Mouse (Mus musculus) common myeloid progenitor, adult 5-6 weeks (primary cell): Measurements from ENCODE around the gene Npepps. TPM values are rescaled to one million over a fixed set of nuclear protein-coding genes. Genes with fewer than 3 reads are reported as not detected.
"Not testable (repeated sequence)": the region's sequence is repeated elsewhere in the genome, so short reads cannot be mapped to it uniquely, and the experiment has no call there.

Experiments used
- ATAC-seq: replicated peaks from 2 replicates; pipeline ENCODE4 v1.8.0; 2016; ENCODE audit warnings: low read depth, mild to moderate bottlenecking, moderate TSS enrichment, inconsistent platforms; ENCODE audit not compliant: poor library complexity, severe bottlenecking
- total RNA-seq: library from RNA; stranded (forward); fragments of 200-1000, 187-1606 nt; gene quantifications from 2 replicates; pipeline ENCODE4 v1.2.3, GENCODE M21; 2017

Gene Npepps
- 24.8 and 30.6 TPM in 2 replicates for total RNA-seq

DNA sequence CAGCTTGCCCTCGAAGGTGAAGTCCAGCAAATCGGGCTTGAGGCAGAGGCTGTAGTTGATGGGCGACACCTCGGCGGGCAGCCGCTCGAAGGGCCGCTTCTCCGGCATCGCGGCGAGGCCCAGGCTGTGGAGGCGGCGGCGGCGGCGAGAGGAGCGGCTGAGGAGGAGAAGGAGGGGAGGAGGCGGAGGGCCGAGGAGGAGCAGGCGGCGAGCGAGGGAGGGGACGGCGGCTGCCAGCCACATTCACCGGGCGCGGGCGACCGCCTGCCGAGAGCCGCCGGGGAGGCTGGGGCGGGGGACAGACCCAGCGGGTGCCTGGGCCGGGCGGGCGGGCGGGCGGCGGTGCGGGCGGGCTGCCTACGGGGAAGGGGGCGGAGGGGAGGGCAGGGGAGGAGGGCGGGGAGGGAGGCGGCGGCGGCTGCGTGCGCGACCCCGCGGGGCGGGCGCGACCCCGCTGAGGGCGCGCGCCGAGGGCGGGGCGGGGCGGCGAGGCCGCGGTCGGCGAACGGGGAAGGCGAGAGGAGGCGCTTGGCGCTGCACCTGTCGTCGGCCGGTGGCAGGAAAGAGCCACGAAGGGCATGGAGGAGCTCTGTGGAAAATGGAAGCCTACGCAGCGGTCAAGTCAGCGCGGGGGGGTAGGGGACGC lies at the start of gene Npepps:
Gene Npepps, minus strand, starts transcription at position 423 of the 646 bp plus-strand sequence.
- ATAC-seq, result peak; percentile 62

DNA sequence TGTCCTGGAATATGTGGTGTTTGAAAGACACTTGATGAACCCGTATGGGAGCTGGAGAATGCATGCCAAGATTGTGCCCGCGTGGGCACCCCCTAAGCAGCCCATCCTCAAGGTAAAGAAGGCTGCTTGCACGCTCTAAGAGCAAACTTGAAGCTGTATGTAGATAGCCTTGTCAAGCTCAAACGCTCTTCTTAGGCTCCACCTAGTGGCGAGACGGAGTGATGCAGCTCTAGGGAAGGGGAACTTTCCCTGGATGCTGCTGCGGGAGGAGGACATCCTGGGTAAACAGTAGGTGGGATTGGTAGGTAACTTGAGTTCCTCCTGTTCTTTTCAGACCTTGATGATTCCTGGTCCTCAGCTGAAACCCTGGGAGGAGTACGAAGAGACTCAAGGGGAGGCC lies 47.7 kb upstream of the Npepps start:
- ATAC-seq, result peak; percentile 82

DNA sequence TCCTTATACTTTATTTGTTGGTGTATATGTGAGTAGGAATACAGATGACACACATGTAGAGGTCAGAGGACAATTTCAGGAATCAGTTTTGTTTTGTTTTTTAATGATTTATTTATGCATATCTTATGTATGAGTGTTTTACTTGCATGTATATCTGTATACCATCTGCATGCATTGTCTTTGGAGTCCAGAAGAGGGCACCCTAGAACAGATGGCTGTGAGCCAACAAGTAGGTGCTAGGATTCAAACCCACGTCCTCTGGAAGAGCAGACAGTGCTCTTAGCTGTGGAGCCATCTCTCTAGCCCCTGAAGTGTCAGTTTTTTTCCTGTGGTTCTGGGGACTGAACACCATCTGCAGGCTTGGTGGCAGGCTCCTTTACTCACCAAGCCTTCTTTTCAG lies 44.8 kb upstream of the Npepps start:
- ATAC-seq, result no peak

DNA sequence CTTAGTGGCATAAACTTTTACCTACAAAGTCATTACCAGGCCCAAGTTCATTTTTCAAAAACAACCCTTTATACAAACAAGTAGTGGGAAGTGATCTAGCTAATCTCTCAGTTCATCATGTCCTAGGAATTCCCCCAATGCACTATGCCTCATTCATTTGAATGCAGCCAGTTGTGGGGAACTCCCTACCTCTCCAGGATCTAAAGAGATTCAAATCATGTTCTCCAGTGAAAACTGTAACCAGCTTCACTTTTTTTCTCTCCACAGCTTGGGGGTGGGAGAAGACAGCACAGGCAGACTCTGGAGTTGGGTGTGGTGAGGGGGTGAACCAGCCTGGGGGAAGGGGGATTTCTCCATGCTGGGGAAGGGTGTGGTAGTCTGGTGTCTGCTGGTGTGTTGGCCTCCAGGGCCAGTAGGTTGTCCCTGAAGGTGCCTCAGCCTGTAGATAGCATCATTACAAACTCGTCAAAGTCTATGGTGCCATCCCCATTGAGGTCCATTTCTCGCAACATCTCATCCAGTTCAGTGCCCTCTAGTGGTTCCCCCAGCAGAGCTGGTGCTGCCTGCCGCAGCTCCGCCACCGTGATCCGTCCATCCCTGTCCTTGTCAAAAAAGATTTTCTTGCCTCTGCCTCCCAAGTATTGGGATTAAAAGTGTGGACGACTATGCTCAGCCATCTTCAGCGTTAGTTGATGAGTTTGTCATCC lies 41.6 kb upstream of the Npepps start:
- peak; percentile 73 for ATAC-seq

DNA sequence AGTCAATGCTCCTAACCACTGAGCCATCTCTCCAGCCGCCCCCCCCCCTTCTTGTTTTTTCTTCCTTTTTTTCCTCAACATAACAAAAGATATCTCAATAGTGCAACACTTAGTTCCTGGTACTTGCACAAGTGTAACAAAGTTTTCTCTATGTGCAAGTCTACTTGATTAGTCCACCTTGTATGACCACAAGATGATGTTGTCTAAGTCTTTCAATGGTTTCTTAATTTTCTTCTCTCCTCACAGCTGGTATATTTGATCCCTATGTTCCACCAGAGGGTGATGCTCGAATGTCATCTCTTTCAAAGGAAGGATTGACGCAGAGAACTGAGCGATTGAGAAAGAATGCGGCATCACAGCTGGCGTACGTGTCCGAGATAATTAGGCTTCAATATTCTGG lies 40.8 kb upstream of the Npepps start:
- ATAC-seq, result no peak

DNA sequence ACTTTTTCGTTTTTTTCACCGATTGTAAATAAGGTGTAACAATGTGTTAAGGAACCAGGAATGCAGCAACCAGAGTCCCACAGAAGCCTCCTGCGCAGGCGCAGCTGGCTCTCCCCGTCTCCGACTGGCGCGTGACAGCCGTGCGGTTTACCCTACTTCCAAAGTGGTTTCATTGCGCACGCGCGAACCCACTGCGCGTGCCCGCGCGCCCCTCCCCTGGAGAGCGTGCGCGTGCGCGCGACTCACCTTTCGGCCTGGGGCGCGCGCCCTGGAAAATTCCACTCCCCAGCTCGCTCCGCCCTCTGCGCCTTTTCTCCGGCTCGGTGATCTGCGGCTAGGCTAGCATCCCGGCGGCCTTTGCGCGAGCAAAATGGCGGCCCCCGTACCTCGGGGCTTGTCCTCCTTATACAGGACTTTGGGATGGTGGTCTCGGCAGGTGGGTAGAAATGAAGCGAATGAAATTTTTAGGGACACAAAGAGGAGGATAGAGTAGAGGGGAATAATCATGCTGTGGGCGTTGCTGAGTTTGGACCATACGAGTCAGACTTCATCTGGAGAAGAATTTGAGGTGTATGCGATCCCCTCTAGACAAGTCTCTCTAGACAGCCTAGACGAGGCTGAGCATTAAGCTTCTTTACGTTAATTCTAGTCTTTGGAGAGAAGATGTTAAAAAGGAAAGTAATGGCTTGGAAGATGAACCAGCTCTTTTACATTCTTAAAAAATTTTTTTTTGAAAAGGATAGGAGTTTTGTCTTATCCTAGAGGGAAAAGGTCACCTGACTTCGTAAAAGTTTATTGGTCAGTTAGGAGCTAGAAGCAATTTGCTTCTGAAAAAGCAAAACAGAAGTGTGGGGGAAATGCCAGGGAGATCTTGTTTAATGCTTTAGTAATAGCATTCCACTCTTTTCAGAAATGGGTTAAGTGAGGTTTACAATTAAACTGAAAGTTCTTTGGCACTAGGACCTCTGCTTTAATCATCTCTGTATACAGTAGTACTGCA lies 35.4 kb upstream of the Npepps start, which contains the start of gene Mrpl45:
Gene Mrpl45, plus strand, starts transcription at position 213 of the 1,000 bp plus-strand sequence.
- ATAC-seq, result peak; percentile 94

DNA sequence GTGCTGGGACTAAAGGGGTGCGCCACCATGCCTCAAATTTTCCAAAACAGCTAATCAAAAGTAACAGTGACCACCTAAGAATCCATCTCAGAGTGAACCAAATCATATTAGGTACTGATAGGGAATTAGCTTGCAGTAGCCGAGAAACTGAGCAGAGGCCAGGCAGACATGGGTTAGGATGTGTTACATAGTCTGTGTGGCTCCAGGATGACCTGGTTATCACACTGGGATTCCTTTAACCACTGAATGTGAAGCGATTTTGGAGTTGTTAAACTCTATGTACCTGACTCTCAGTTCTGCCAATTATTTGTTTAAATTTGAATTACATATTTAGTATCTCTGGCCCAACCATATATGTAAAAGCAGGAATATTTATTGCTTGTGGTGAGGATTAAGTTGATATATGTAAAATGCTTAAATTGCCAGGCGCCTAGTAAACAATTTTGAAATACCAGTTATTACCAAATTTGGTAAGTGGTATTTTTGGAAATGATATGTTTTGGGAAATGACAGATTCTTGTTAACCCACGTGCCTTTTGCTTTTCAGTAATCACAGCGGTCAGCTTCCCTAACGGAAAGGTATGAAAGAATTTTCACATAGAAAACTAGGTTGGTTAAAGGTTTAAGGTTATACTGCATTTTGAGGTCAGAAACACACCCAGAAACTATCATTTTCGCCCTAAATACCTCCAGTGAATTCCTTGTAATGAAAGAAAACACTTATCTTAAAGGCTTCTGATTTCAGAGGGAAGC lies 34.5 kb upstream of the Npepps start:
- ATAC-seq, result 0 out of 2 replicates have a peak, but pooled peaks have one; percentile 1

DNA sequence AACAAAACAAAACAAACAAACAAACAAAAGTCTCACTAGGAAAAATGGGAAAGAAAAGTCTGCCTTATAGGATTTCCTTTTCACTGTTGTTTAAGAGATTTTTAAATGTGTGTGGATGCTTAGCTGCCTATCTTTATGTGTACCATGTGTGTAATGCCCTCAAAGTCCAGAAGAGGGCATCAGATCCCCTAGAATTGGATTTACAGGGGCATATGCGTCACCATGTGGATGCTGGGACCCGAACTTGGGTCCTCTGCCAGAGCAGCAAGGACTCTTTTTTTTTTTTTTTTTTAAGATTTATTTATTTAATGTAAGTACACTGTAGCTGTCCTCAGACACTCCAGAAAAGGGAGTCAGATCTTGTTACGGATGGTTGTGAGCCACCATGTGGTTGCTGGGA lies 33.7 kb upstream of the Npepps start:
- ATAC-seq, result no peak

DNA sequence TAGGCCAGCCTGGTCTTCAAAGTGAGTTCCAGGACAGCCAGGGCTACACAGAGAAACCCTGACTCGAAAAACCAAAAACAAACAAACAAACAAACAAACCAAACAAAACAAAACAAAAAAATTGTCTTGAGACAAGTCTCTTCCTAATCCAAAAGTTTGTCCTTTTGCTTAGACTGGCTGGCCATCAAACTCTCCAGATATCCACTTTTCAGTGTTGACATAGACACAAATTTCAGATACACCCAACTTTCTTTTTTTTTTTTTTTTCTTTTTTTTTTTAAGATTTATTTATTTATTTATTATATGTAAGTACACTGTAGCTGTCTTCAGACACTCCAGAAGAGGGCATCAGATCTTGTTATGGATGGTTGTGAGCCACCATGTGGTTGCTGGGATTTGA lies 32.4 kb upstream of the Npepps start:
- ATAC-seq, result not testable (repeated sequence)

DNA sequence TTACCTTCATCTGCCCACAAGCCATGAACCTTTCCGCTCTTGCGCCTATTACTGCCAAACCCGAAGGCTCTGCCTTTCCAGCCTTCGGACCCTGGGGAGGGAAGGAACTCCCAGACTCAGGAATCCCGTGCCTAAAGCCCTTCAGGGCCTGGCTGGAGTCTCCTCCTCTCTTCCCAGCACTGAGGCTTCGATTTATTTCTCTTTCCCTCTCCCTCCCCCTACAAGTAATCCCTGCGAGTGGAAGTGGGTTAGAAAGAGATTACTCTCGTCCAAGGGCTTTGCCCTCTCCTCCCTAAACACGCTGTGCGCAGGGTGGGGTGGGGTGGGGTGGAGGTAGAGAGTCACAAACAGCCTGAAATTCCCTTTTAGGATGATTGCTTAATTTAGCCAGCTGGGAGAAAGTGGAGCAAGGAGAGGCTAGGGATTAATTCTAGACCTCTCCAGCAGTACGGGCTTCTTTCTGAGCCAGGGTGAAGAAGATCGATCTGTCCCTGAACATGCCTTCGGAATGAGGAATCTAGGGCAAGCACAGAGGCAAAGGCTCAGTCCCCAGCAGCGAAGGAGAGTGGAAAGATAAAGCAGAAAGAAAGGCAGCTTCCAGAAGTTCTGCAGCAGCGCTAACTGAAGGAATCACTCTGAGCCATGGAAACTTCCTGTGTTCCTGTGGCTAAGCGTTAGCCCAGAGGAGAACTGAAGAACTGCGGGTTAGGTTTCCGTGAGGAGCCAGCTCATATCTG lies 30.6 kb upstream of the Npepps start:
- ATAC-seq, result 0 out of 2 replicates have a peak, but pooled peaks have one; percentile 13

DNA sequence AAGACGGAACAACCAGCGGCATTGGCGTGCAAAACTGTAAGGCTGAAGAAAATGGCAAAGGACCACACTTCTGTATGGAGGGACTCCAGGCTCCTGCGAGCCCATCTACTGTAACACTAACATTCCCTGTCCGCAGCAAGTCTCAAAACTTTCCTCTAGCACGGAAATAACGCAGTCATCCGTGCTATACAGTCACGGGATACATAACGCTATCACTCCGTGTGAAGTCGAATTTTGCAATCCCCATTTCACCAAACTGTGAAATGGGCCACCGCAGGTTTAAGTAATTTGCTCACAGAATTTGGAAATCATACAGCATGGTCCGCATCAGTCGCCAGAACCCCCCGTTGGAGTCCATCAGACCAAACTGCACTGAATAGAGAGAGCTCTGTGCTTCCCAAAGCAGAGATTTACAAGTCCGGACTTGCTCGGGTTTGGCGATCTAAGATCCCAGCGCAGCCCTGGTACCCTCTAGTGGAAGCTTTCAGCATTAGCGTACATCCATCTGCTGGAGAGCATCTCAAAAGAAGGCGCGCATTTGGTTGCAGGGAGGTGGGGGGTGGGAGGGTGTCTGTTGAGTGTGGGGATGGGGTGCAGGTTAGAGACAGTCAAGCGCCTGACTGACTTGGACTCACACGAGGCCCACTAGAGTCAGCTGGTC lies 29.6 kb upstream of the Npepps start:
- peak; percentile 67 for ATAC-seq

DNA sequence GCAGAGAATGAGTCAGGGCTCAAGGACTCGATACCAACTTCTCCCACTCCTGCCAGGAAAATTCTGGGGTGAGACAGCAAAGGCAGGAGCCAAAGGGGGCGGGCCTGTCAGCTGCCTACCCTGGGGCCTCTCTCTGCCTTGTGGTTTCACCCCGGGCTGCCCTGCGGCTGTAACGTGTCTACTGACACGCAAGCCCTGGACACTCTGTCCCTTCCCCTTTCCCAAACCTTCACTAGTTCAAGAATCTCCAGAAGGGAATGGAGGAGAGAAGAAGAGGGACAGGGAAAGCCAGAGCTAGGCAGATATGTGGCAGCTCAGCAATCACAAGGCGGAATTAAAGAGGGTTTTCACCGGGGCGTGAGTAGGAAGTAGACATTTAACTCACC lies 29.0 kb upstream of the Npepps start:
- ATAC-seq, result peak; percentile 73

DNA sequence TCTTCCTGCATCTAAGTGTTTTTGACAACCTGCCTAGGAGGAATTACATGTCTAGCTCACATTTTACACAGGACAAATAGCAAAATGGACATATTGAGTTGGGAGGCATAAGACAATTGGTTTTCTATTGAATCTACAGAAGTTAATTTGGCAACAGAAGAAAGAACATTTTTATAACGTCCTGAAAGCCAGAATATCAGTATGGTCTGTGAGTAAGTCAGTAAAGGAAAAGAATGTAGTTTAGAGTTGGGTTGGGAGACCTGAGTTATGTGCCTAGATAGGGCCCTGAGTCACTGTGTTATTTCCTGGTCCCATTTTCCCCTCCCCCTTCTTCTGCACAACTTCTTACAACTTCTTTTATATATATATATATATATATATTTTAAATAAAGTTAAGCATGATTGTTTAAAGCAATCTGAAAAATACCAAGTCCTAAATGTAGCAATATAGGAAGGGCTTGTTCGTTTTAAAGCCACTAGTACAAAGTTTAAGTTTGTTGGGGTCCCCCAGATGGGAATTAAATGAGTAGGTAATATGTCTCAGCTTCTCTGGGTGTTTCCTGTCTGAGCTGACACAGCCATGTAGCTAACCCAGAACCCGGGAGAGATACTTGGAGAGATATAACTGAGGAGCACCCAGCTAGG lies 28.5 kb upstream of the Npepps start:
- ATAC-seq, result no peak

DNA sequence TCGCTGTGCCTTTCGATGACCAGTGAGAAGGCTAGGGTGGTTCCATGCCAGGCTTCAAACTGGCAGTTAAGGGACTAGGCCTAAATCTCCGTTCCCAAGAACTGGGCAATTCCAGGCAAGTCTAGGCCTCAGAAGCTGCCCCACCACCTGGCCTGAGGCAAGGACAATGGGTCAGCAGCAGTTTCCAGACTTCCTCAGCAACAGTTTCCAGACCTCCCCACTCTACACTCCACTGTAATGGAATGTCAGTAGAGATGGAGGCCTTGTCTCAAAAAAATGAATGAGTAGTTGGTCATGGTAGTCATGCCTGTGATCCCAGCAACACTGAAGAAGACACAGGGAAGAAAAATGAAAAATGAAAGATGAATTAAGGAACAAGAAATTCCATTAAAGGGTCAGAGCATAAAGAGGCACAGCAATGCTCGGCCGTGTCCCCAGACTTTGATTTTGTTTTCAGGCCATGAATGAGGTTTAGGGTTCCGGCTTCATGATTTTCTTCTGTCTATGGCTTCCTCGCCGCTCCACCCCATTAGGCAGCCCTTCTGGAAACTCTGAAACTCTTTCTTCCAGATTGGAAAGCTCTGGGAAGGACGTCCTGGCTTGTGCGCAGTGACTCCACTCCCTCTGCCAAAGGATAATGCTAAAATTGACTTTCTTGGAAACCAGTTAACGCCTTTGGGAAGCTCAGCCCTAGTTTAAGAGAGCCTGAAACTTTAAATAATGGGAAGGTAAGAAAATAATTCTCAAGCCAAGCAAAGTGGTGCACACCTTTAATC lies 27.0 kb upstream of the Npepps start:
- ATAC-seq, result no peak

DNA sequence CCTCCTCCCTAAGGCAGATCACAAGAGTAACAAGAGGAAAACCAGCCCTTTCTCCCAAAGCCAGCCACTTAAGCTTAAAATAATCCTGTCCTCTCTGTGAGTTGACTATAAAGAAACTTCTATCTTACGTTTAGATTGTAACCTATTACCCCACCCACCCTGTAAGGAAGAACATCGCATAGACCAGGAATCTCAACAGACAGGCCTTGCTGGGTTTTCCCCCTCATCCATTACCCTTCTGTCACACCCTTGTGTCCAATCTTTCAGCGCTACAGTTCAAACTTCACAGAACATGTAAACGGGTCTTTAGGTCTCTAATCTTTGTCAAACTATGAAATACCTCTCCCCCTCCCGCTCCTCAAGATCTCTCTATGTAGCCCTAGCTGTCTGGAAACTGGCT lies 24.2 kb upstream of the Npepps start:
- ATAC-seq, result no peak

DNA sequence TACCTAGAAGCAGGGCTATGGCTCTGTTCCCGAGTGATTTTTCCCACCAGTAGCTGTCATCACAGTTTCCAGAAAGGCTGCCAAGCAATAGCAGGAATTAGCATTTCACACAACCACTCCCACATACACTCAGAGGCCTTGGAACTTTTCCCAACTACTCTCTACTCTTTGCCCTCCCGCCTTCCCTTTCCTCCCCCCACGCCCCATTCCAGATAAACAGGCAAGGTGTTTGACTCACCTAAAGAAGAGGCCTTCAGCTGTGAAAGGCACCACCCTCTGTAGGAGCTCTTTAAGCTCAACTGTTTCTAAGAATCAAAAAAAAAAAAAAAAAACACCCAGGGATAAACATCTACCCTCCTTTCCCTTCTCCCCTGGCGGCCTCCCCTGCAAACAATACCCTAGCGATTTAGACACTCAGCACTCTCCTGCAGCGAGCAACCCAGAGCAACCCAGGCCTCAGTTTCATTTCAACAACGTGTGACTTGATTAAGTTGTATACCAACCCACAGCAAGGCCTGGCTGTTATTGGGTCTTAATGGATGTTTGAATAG lies 21.9 kb upstream of the Npepps start:
- ATAC-seq, result no peak

DNA sequence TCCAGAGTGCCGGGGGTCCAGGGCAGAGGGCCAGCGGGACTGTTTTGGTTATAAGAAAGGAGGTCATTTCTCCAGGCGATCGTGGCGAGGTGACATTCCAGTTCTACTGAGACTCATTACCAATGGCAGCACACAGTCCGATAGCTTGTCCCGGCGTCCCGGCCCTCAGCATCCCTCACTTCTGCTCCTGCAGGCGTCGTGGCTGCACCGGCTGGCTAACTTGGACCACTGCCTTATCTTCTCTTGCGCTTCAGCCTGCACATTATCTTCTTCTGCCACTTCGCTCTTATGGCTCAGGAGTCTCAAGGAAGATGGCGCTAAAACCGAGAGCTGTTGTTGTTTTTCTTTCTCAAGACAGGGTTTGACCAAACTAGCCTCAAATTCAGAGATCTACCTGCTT lies 21.0 kb upstream of the Npepps start:
- ATAC-seq, result no peak
